Mouse (Mus musculus): ENCODE data around the gene Dbp.

DNA sequence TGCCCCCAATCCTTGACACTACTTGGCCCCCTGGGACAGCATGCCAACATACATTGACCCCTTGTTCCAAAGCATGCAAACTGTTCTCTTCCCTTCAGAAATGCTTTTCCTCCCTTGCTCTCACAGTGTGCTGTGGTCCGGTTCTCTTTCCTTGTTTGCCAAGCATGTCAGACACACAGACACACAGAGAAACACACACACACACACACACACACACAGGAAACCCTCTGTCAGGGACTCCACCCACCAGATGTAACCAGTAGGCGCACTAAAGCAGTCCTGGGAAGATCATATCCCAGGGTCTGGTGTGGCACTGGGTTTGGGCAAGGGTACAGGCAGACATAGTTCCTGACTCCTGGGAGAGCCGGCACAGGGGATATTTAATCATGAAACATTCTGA is 18.0 kb upstream of the Dbp start:
- TF ChIP-seq USF1 (IDR thresholded peaks at IDR 0.05; ENCODE audit: low read depth), result no peak
- TF ChIP-seq SRF (IDR thresholded peaks at IDR 0.05; ENCODE audit: control insufficient read depth, insufficient read length, low read depth), result no peak
- TF ChIP-seq POLR2A (IDR thresholded peaks at IDR 0.05; ENCODE audit: insufficient read length, low read depth), result no peak
- TF ChIP-seq MAX (IDR thresholded peaks at IDR 0.05; ENCODE audit: low read depth), result no peak
- TF ChIP-seq TCF12 (IDR thresholded peaks at IDR 0.05; ENCODE audit: insufficient read depth, poor library complexity, severe bottlenecking), result no peak
- TF ChIP-seq POLR2AphosphoS2 (IDR thresholded peaks at IDR 0.05; ENCODE audit: insufficient read length, low read depth), result no peak
- no peak for TF ChIP-seq E2F4 (IDR thresholded peaks at IDR 0.05; ENCODE audit: insufficient read depth)
- no peak for TF ChIP-seq MYOG (IDR thresholded peaks at IDR 0.05; ENCODE audit: control insufficient read depth in 1 of 3, insufficient read depth in 1 of 3, insufficient read length in 2 of 3, low read depth in 2 of 3)
- TF ChIP-seq REST (IDR thresholded peaks at IDR 0.05; ENCODE audit: insufficient read depth, insufficient read length), result no peak
- TF ChIP-seq MYOD1 (IDR thresholded peaks at IDR 0.05; ENCODE audit: control insufficient read depth in 1 of 3, insufficient read length in 2 of 3, low read depth in 2 of 3), result no peak
- TF ChIP-seq CEBPB (IDR thresholded peaks at IDR 0.05; ENCODE audit: insufficient read depth, poor library complexity, severe bottlenecking), result no peak

Measured in myocyte (in vitro differentiated cells).